In genomic region chr4:137984212-137984611, GRCm38 (mm10) we compare ENCODE assay signal across 9 mouse cellular contexts. TPM values are rescaled to one million over a fixed set of nuclear protein-coding genes. Genes with fewer than 3 reads are reported as not detected.
DNase-seq lines count a peak whose midpoint lies in the region; ATAC-seq lines count a peak whose summit lies in the region.
"Had no signal": no experiment of that assay in that cellular context is flagged by ENCODE, and none has a peak within 500 bp of the region (broad histone marks: within the 10 kb centered on the region; RNA-seq: fewer than 3 reads in every experiment).

No protein-coding gene starts in this region.

- H3K4me2 ChIP-seq in forebrain, embryonic 14.5 days (ENCODE audit: low read length) = no peak overlapping the region
- no peak overlapping the region for H3K4me2 ChIP-seq in forebrain, embryonic 13.5 days
- H3K4me2 ChIP-seq: midbrain, embryonic 12.5 days had no signal

- DNase-seq in forebrain, embryonic 14.5 days (ENCODE audit: low spot score) = no peak
- DNase-seq in forebrain, embryonic 10.5 days (ENCODE audit: extremely low spot score, low spot score) = no peak
- peak; percentile 63 to 67 for DNase-seq in right cerebral cortex, postnatal 10 days (ENCODE audit: low spot score in 2 of 2)
- DNase-seq in right cerebral cortex, postnatal 25 days = no peak
- DNase-seq in kidney, postnatal 10 days = peak; percentile 84
- DNase-seq in ovary, postnatal 36 days (ENCODE audit: low spot score) = peak; percentile 50

- WGBS in forebrain, embryonic 14.5 days = 49% methylated on average over 10 of the region's 10 CpGs
- 60% methylated on average over 10 of the region's 10 CpGs for WGBS in forebrain, embryonic 10.5 days
- 38% methylated on average over 10 of the region's 10 CpGs for WGBS in forebrain, embryonic 13.5 days

- H3K27me3 ChIP-seq in forebrain, embryonic 14.5 days (replicated peaks; ENCODE audit: control insufficient read depth, insufficient read depth, low read length) = no peaks in the 10 kb centered on the region
- H3K27me3 ChIP-seq in forebrain, embryonic 10.5 days (ENCODE audit: poor library complexity, severe bottlenecking) = 0 out of 2 replicates have a peak, but pooled peaks cover 4% of the 10 kb centered on the region
- no peaks in the 10 kb centered on the region for H3K27me3 ChIP-seq in forebrain, embryonic 13.5 days
- H3K27me3 ChIP-seq: midbrain, embryonic 12.5 days had no signal

- H3K4me3 ChIP-seq in forebrain, embryonic 14.5 days (ENCODE audit: low read depth, low read length) = no peak overlapping the region
- no peak overlapping the region for H3K4me3 ChIP-seq in forebrain, embryonic 10.5 days
- no peak overlapping the region for H3K4me3 ChIP-seq in forebrain, embryonic 13.5 days
- H3K4me3 ChIP-seq: midbrain, embryonic 12.5 days had no signal

- no peaks in the 10 kb centered on the region for H3K36me3 ChIP-seq in forebrain, embryonic 14.5 days (ENCODE audit: control insufficient read depth, insufficient read depth, low read length)
- no peaks in the 10 kb centered on the region for H3K36me3 ChIP-seq in forebrain, embryonic 10.5 days (replicated peaks)
- no peaks in the 10 kb centered on the region for H3K36me3 ChIP-seq in forebrain, embryonic 13.5 days (ENCODE audit: poor library complexity, severe bottlenecking)
- H3K36me3 ChIP-seq: midbrain, embryonic 12.5 days had no signal

- no peaks in the 10 kb centered on the region for H3K9me3 ChIP-seq in forebrain, embryonic 14.5 days (replicated peaks; ENCODE audit: control insufficient read depth, low read length)
- H3K9me3 ChIP-seq in forebrain, embryonic 10.5 days = no peaks in the 10 kb centered on the region
- H3K9me3 ChIP-seq in forebrain, embryonic 13.5 days (replicated peaks) = no peaks in the 10 kb centered on the region
- H3K9me3 ChIP-seq: midbrain, embryonic 12.5 days had no signal

- H3K27ac ChIP-seq in forebrain, embryonic 14.5 days (ENCODE audit: low read depth, low read length) = no peak overlapping the region
- no peak overlapping the region for H3K27ac ChIP-seq in forebrain, embryonic 10.5 days
- no peak overlapping the region for H3K27ac ChIP-seq in forebrain, embryonic 13.5 days
- H3K27ac ChIP-seq: midbrain, embryonic 12.5 days had no signal

- 0 out of 2 replicates have a peak, but pooled peaks have one; percentile 37 for ATAC-seq in forebrain, embryonic 14.5 days
- ATAC-seq in monocyte, adult 5-6 weeks (replicated peaks; ENCODE audit: insufficient number of reproducible peaks, low FRiP score, low TSS enrichment, poor library complexity, severe bottlenecking) = no peak
- no peak for ATAC-seq in forebrain, embryonic 13.5 days

- no peaks in the 10 kb centered on the region for H3K4me1 ChIP-seq in forebrain, embryonic 14.5 days (ENCODE audit: control insufficient read depth, insufficient read depth, low read length)
- H3K4me1 ChIP-seq in forebrain, embryonic 10.5 days = peaks cover 9% of the 10 kb centered on the region
- peaks cover 3% of the 10 kb centered on the region; the same call in 1 of the 2 replicates for H3K4me1 ChIP-seq in forebrain, embryonic 13.5 days

- no peak overlapping the region for H3K9ac ChIP-seq in forebrain, embryonic 14.5 days (ENCODE audit: low read length)
- no peak overlapping the region for H3K9ac ChIP-seq in forebrain, embryonic 13.5 days
- H3K9ac ChIP-seq: midbrain, embryonic 12.5 days had no signal

RNA-seq across cellular contexts. Expression of gene Eif4g3, which starts 8.6 kb away (rescaled TPM):
- polyA plus RNA-seq in forebrain, embryonic 14.5 days (2014; fragmentation: Nextera tagmentation; extraction: Ambion mirVana) = 31.6 and 42.2 TPM in 2 replicates
- 36.5 and 37.2 TPM in 2 replicates for polyA plus RNA-seq in forebrain, embryonic 10.5 days (2016; fragmentation: Nextera tagmentation; extraction: Ambion mirVana)
- 94.4 to 146 TPM (median 114 TPM) in 3 replicates for total RNA-seq in monocyte, adult 5-6 weeks (2017)
- polyA plus RNA-seq in forebrain, embryonic 13.5 days (2015; fragmentation: Nextera tagmentation; extraction: Ambion mirVana) = 43.9 and 46.2 TPM in 2 replicates

Comparison
In these comparisons a context has a peak if more than half of its experiments do, and no peak if none do; other contexts are left out.
1. DNase-seq: peak in right cerebral cortex, postnatal 10 days (2 of 2), kidney, postnatal 10 days (single experiment) and ovary, postnatal 36 days (single experiment); none in forebrain, embryonic 14.5 days (single experiment), forebrain, embryonic 10.5 days (single experiment) and right cerebral cortex, postnatal 25 days (single experiment).